Mouse (Mus musculus) monocyte, adult 59 days (primary cell): ENCODE results near the gene Fam83d. TPM values are rescaled to one million over a fixed set of nuclear protein-coding genes. Genes with fewer than 3 reads are reported as not detected.

Experiments used
- total RNA-seq, 2 experiments: library from RNA; stranded (reverse); gene quantifications; one replicate each; pipeline ENCODE4 v1.2.4; 2023

Gene Fam83d
- 1 to 10 TPM; 1.6 to 1.7 TPM for total RNA-seq

DNA sequence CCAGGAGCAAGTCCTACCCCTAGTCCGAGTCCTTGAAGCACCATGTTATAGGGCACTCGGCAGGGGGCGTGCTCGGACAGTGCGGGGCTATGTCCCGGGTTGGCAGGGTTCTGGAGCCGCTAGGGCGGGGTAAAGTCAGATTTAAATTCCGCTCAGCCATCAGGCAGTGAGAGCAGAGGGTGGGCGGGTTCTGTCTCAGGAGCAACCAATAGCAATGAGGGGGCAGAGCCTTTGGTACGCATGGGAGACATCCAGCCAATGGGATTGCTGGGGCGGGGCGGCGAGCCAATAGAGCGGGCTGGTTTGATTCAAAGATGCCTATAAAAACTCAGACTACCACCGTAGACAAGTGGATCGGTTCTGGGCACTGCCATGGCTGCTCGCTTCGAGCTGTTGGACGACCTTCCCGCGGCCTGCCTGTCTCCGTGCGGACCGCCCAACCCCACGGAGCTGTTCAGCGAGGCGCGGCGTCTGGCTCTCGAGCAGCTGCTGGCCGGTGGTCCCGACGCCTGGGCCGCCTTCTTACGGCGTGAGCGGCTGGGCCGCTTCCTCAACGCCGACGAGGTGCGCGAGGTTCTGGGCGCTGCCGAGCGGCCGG lies at the start of gene Fam83d:
Gene Fam83d, plus strand, starts transcription at position 352 of the 598 bp plus-strand sequence.

DNA sequence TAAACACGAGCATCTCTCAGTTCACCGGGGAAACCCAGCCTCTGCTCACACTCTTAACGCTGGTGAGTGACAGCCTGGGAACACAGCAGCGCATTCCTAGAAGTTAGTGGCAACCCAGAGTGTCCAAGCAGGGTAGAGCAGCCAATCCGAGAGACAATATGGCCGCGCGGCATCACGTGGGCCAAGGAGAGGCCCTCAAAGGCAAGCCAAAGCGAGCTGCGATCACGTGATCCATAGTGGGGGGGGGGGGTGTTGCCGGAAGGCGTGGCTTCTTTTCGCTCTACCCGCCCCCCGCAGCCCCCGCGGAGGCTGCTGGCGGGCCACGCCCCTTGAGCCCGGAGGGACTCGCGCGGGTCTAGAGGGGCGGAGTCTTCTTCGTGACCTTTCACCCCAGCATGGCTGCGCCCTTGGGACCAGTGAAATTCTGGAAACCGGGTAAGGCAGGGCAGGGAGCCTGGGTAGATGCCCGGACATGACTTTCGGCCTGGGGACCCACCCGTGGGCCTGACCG lies 26.7 kb downstream of the Fam83d start, which contains the start of gene Dhx35:
Gene Dhx35, plus strand, starts transcription at position 314 of the 511 bp plus-strand sequence.

Other genes with a start within 250 kb of the Fam83d start
- gene Slc32a1, start 157.3 kb upstream of the Fam83d start, total RNA-seq: not detected
- 10 to 100 TPM; 30.8 to 31.0 TPM for gene Actr5, start 143.2 kb upstream of the Fam83d start, total RNA-seq
- 1 to 10 TPM; 1.5 to 1.6 TPM for gene Ppp1r16b, start 102.7 kb upstream of the Fam83d start, total RNA-seq
- gene Dhx35, start 26.7 kb downstream of the Fam83d start, total RNA-seq: 10 to 100 TPM; 18.9 to 22.8 TPM